Mouse (Mus musculus) forebrain, embryonic 14.5 days (tissue): ENCODE measurements around the gene Bcas3. TPM values are rescaled to one million over a fixed set of nuclear protein-coding genes. Genes with fewer than 3 reads are reported as not detected.
A peak's percentile ranks its signal among the peaks of the same experiment; 100 is the strongest.

Experiments
- ATAC-seq: fragments of 200-750 bp; cut with Nextera tagmentation; 2 replicates; pipeline ENCODE4 v1.8.0; 2017; ENCODE audit warnings: mild to moderate bottlenecking, moderate library complexity
- DNase-seq: peaks from one replicate; pipeline ENCODE4 v3.0.0-alpha.2; 2015; ENCODE audit warnings: low spot score
- H3K27ac ChIP-seq: fragments of 300-500 bp; sonication (generic); 2 replicates; pipeline ENCODE4 v1.5.1; 2014; ENCODE audit warnings: low read depth, mild to moderate bottlenecking, control low read depth, low read length, moderate library complexity
- H3K27me3 ChIP-seq: fragments of 300-500 bp; sonication (generic); replicated peaks from 2 replicates; pipeline ENCODE4 v1.6.1; 2014; ENCODE audit warnings: low read length, control low read depth, mixed read lengths; ENCODE audit not compliant: control insufficient read depth, insufficient read depth
- H3K36me3 ChIP-seq: fragments of 300-500 bp; sonication (generic); 2 replicates; pipeline ENCODE4 v1.6.1; 2014; ENCODE audit warnings: low read length, control low read depth; ENCODE audit not compliant: control insufficient read depth, insufficient read depth
- H3K4me1 ChIP-seq: fragments of 300-500 bp; sonication (generic); 2 replicates; pipeline ENCODE4 v1.6.1; 2014; ENCODE audit warnings: antibody characterized with exemption, low read length, control low read depth; ENCODE audit not compliant: control insufficient read depth, insufficient read depth
- H3K4me2 ChIP-seq: fragments of 300-500 bp; sonication (generic); 2 replicates; pipeline ENCODE4 v1.6.1; 2014; ENCODE audit warnings: mild to moderate bottlenecking, control low read depth, low read length
- H3K4me3 ChIP-seq: fragments of 300-500 bp; sonication (generic); 2 replicates; pipeline ENCODE4 v1.5.1; 2014; ENCODE audit warnings: low read depth, low read length, control low read depth
- H3K9ac ChIP-seq: fragments of 300-500 bp; sonication (generic); 2 replicates; pipeline ENCODE4 v1.6.1; 2014; ENCODE audit warnings: mild to moderate bottlenecking, low read length, control low read depth, moderate library complexity
- H3K9me3 ChIP-seq: fragments of 300-500 bp; sonication (generic); replicated peaks from 2 replicates; pipeline ENCODE4 v1.6.1; 2016; ENCODE audit warnings: low read length, control low read depth, mixed read lengths; ENCODE audit not compliant: control insufficient read depth
- WGBS: fragments of 180-500 bp; shearing (Covaris S2); extraction: QIAGEN DNeasy Blood & Tissue Kit; methylation state at CpG from one replicate; pipeline ENCODE4 v1.1.7; 2014; 5-methylcytosine and 5-hydroxymethylcytosine counted together
- polyA plus RNA-seq: library from polyadenylated mRNA; unstranded; fragments of >200 nt; fragmentation: Nextera tagmentation; extraction: Ambion mirVana; gene quantifications from 2 replicates; pipeline ENCODE4 v1.2.1, GENCODE M21; 2014

Bcas3 gene
- polyA plus RNA-seq, 1 experiment from 2014 or later: 27.5 TPM

DNA sequence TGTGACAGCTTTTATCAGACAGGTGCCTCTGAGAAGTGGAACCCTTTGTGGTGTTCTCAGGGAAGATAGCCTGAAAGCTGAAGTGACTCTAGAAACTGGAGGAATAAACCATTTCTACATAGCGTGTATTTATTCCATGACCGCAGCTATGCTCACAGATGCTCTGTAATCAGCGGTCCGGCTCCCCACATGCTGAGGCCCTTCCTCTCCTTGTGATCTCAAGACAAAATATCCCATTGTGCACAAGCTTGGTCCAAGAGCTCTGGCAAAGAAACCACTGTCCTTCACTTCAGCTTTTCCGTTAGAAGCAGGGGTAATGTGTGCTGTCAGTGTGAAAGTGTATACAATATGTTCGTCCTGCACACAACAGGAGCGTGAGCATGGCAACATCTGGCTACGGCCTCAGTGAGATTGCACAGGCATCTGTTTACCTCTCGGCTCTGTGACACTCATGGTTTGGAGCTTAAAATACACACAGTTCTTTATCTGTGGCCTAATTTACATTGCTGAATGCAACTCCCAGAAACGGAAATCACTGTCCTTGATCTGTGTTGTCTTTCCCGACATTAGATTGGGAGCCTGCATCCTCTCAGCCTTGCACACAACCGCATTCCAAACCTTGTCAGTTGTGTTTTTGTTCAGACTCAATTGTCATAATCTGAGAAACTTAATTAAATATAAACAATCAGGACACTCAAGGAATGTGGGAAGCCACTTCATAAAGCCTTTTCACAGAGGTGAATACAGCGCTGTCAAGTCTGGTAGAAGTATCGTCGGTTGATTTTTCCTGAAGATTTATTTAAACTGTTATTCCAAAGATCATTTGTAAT lies 225.1 kb downstream of the Bcas3 start:
- DNase-seq: peak; percentile 9
- ATAC-seq: no peak
- peak overlapping the region; percentile 1; the same call in 1 of the 2 replicates for H3K27ac ChIP-seq
- peaks cover 3% of the 10 kb centered on the region; the same call in 1 of the 2 replicates for H3K4me1 ChIP-seq
- 56% methylated on average over 15 of the region's 15 CpGs for WGBS
- no peak overlapping the region for H3K4me3 ChIP-seq
- H3K36me3 ChIP-seq: 0 out of 2 replicates have a peak, but pooled peaks cover 3% of the 10 kb centered on the region
- H3K9me3 ChIP-seq: no peaks in the 10 kb centered on the region
- no peak overlapping the region for H3K4me2 ChIP-seq
- no peak overlapping the region for H3K9ac ChIP-seq
- no peaks in the 10 kb centered on the region for H3K27me3 ChIP-seq

DNA sequence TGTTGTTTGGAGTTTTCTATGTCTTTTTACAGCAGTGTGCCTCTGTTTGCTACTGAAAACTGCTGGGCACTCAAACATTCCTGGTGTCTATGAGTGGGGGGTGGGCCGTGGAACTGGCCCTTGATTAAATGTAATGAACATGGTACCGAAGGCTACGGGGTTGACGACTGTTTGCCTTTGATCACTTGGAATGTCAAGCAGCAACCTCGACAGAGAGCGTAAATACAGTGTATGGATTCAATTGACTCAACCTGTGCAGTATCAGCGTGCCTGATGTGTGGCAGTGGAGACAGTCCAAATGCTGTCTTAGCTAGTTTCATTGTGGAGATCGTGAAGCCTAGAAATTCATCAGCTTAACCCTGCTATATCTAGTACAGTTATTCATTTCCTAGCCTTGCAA lies 231.1 kb downstream of the Bcas3 start:
- Histone ChIP-seq H3K4me3 (no peak overlapping the region), H3K27me3 (no peaks in the 10 kb centered on the region), H3K9me3 (no peaks in the 10 kb centered on the region), H3K4me2 (no peak overlapping the region), H3K4me1 (no peaks in the 10 kb centered on the region), H3K27ac (no peak overlapping the region), H3K36me3 (0 out of 2 replicates have a peak, but pooled peaks cover 3% of the 10 kb centered on the region), H3K9ac (no peak overlapping the region)
- DNase-seq: no peak
- 58% methylated on average over 8 of the region's 8 CpGs for WGBS
- ATAC-seq: no peak

DNA sequence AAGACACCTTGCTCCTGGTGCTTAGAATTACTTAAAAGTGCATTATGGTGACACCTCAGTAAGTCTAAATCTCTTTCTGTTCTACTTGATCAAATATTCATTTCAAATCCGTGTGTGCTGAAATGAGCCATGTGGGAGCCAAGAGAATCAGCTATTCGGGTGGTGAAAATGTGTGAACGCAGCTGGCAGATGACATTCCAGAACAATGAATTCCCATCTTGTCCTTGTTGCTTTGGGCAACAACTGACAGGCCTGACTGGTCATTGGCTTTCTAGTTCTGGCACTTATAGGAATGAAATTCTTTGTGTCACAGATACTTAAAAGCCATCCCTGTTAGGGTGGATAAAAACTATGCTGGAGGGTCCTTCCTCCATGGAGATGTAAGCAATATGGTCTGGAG lies 240.7 kb downstream of the Bcas3 start:
- DNase-seq (no peak), ATAC-seq (no peak)
- Histone ChIP-seq H3K9ac (no peak overlapping the region), H3K36me3 (no peaks in the 10 kb centered on the region), H3K27ac (no peak overlapping the region), H3K4me3 (no peak overlapping the region), H3K4me2 (no peak overlapping the region), H3K9me3 (no peaks in the 10 kb centered on the region), H3K27me3 (no peaks in the 10 kb centered on the region), H3K4me1 (no peaks in the 10 kb centered on the region)
- WGBS: 79% methylated on average over 3 of the region's 3 CpGs

DNA sequence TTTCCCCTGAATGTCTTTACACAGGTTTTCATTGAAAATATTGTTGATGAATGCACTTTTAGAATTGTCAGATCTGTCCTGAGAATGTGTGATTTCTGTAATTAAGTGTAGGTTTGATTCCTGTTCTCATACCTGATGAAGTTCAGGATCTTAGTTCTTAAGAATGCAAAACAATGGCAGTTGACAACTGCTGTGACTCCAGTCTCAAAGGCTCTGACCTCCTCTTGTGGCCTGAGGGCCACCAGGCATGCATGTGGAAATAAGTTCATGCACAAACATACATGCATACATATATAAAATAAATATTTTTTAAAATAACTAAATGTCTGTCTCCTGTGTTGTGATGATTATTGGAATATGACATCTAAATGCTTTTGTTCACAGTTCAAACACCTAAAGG lies 246.3 kb downstream of the Bcas3 start:
- Histone ChIP-seq H3K4me2 (no peak overlapping the region), H3K27me3 (no peaks in the 10 kb centered on the region), H3K36me3 (no peaks in the 10 kb centered on the region), H3K4me3 (no peak overlapping the region), H3K4me1 (no peaks in the 10 kb centered on the region), H3K9me3 (no peaks in the 10 kb centered on the region), H3K9ac (no peak overlapping the region), H3K27ac (no peak overlapping the region)
- ATAC-seq (no peak), DNase-seq (no peak)

DNA sequence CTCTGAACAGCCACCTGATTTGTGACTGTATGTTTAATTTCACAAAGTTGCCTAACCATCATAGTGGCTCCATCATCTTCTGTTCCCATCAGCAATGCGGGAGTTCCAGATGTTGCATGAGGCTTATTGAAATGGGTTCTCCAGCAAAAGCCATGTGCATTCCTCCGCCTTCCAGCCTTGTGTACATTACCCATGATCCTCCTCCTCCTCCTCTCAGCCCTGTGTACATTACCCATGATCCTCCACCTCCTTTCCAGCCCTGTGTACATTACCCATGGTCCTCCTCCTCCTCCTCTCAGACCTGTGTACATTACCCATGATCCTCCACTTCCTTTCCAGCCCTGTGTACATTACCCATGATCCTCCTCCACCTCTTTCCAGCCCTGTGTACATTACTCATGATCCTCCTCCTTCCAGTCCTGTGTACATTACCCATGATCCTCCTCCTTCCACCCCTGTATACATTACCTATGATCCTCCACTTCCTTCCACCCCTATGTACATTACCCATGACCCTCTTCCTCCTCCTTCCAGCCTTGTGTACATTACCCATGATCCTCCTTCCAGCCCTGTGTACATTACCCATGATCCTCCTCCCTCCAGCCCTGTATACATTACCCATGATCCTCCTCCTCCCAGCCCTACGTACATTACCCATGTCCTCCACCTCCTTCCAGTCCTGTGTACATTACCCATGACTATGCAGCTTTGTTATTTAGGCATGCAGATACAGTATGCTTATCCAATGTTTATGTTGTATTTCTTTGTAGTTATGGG lies 250.8 kb downstream of the Bcas3 start:
- 97% methylated on average over 3 of the region's 3 CpGs for WGBS
- Histone ChIP-seq H3K27ac (no peak overlapping the region), H3K9ac (no peak overlapping the region), H3K36me3 (no peaks in the 10 kb centered on the region), H3K9me3 (no peaks in the 10 kb centered on the region), H3K4me2 (no peak overlapping the region), H3K27me3 (no peaks in the 10 kb centered on the region), H3K4me3 (no peak overlapping the region), H3K4me1 (no peaks in the 10 kb centered on the region)
- ATAC-seq: no peak
- no peak for DNase-seq

DNA sequence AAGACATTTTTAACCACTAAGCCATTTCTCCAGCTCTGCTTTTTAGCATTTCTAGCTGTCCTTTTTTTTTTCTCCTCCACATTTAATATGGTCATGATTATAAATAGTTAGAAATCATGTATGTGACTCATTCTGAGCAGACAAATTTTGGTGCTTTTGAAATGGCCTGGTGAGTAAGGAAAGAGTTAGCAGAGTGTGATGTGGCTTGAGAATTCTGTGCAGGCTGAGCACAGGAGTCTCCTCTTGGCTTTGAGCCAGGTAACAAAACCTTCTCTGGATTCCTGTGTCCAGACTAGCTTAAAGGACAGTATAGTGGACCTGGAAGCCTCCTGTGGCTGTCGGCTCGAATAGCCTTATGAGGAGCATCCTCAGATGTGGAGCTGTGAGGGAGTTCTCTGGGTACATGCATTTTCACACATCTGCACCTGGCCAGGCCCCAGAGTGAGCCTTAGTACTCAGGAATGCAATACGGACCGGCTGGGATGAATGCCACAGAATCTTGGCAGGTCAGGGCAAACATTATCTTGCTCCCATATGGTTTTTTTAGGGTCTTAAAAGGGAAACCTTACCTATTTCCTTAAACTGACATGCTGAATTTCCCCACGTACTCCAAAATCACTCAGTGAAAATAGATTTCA lies 256.5 kb downstream of the Bcas3 start:
- Histone ChIP-seq H3K27ac (no peak overlapping the region), H3K4me2 (no peak overlapping the region), H3K4me3 (no peak overlapping the region), H3K27me3 (no peaks in the 10 kb centered on the region), H3K9ac (no peak overlapping the region), H3K36me3 (no peaks in the 10 kb centered on the region), H3K4me1 (no peaks in the 10 kb centered on the region), H3K9me3 (no peaks in the 10 kb centered on the region)
- ATAC-seq (no peak), DNase-seq (no peak)
- WGBS: 77% methylated on average over 5 of the region's 5 CpGs

DNA sequence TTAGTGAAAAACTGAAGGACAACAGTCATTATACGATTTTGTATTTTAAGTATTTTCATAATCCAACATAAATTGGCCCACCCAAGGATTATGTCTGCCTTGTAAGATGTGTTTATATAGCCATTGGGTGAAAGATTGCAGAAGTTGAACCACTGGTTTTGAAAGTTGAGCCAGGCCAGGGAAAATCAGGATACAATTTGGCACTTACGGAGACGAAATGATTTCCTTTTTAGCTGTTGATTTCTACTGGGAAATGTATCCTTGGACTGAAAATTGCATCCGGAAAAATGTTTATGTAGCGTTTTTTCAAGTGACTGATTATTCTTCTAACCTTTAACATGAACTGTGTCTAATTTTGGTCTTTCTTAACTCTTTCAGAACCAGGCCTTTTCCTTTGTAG lies 260.1 kb downstream of the Bcas3 start:
- 84% methylated on average over 5 of the region's 5 CpGs for WGBS
- Histone ChIP-seq H3K27me3 (no peaks in the 10 kb centered on the region), H3K36me3 (no peaks in the 10 kb centered on the region), H3K4me3 (no peak overlapping the region), H3K9me3 (no peaks in the 10 kb centered on the region), H3K27ac (no peak overlapping the region), H3K4me1 (no peaks in the 10 kb centered on the region), H3K9ac (no peak overlapping the region), H3K4me2 (no peak overlapping the region)
- ATAC-seq (no peak), DNase-seq (no peak)

DNA sequence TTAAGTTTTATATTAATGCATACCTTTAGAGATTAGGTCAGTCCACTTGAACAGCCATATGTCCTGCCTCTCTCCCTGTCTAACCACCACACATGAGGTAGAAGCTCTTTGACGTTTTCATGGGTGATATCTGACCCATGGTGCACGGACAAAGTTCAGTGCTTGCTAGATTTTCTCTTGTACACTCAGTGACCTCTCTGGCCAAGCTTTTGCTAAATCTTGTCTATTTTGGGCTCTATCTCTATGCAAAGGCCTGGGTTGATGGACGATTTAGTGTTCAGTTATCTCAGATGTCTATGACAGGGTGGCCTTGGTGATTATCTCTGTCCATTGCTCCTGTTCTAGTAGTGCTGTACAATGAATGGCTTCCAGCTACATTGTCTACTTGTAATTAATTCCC lies 260.6 kb downstream of the Bcas3 start:
- 83% methylated on average over 3 of the region's 3 CpGs for WGBS
- Histone ChIP-seq H3K9ac (no peak overlapping the region), H3K4me1 (no peaks in the 10 kb centered on the region), H3K4me3 (no peak overlapping the region), H3K4me2 (no peak overlapping the region), H3K27me3 (no peaks in the 10 kb centered on the region), H3K36me3 (no peaks in the 10 kb centered on the region), H3K9me3 (no peaks in the 10 kb centered on the region), H3K27ac (no peak overlapping the region)
- DNase-seq (no peak), ATAC-seq (no peak)
